Mouse (Mus musculus) spleen, adult 2 months (tissue): ENCODE data around the gene Pygl.

Source experiments
- CTCF ChIP-seq: fragments of 200-500 bp; IDR thresholded peaks from 2 replicates; pipeline ENCODE4 v1.5.1; 2011; ENCODE audit warnings: mild to moderate bottlenecking, inconsistent platforms; ENCODE audit not compliant: insufficient read depth, insufficient read length, insufficient replicate concordance; ENCODE audit errors: extremely low read depth
- POLR2A ChIP-seq: fragments of 200-500 bp; IDR thresholded peaks from 2 replicates; pipeline ENCODE4 v1.6.1; 2011; ENCODE audit warnings: low read depth, low read length, inconsistent platforms

GRCm38 (mm10) chr12:70228155-70228554, 3.1 kb downstream of the Pygl start:
- TF ChIP-seq POLR2A = no peak
- TF ChIP-seq CTCF = no peak
